Mouse (Mus musculus) ES-Bruce4 (cell line): ENCODE measurements around the gene Poc1b. TPM values are rescaled to one million over a fixed set of nuclear protein-coding genes. Genes with fewer than 3 reads are reported as not detected.

Source experiments
- H3K27ac ChIP-seq: 2 replicates; pipeline ENCODE4 v1.5.1; 2012; ENCODE audit warnings: low read length, inconsistent platforms; ENCODE audit not compliant: insufficient read depth
- H3K27me3 ChIP-seq: 2 replicates; pipeline ENCODE4 v1.6.1; 2012; ENCODE audit warnings: mild to moderate bottlenecking, low read length, inconsistent platforms; ENCODE audit not compliant: control insufficient read depth, poor library complexity, insufficient read depth, severe bottlenecking
- H3K36me3 ChIP-seq: 2 replicates; pipeline ENCODE4 v1.6.1; 2012; ENCODE audit warnings: inconsistent platforms, mild to moderate bottlenecking, low read length, moderate library complexity; ENCODE audit not compliant: control insufficient read depth, poor library complexity, insufficient read depth, severe bottlenecking
- H3K4me1 ChIP-seq: one replicate; pipeline ENCODE4 v1.8.1; 2011; ENCODE audit warnings: low read length; ENCODE audit not compliant: control insufficient read depth, insufficient read depth
- H3K4me3 ChIP-seq: 2 replicates; pipeline ENCODE4 v1.5.1; 2011; ENCODE audit warnings: low read depth, mild to moderate bottlenecking, low read length
- H3K9ac ChIP-seq: 2 replicates; pipeline ENCODE4 v1.6.1; 2012; ENCODE audit warnings: low read depth, mild to moderate bottlenecking, inconsistent platforms; ENCODE audit not compliant: poor library complexity, severe bottlenecking
- H3K9me3 ChIP-seq: replicated peaks from 2 replicates; pipeline ENCODE4 v1.6.1; 2012; ENCODE audit warnings: mild to moderate bottlenecking, low read length, inconsistent platforms; ENCODE audit not compliant: control insufficient read depth, poor library complexity, insufficient read depth, severe bottlenecking
- CTCF ChIP-seq: IDR thresholded peaks from one replicate; pipeline ENCODE4 v1.8.1; 2011; ENCODE audit warnings: low read depth, low read length
- EP300 ChIP-seq: IDR thresholded peaks from 2 replicates; pipeline ENCODE4 v1.6.1; 2011; ENCODE audit warnings: low read depth, low read length; ENCODE audit not compliant: insufficient read depth
- POLR2A ChIP-seq: IDR thresholded peaks from one replicate; pipeline ENCODE4 v1.8.1; 2011; ENCODE audit warnings: low read length; ENCODE audit not compliant: insufficient read depth
- polyA plus RNA-seq: library from polyadenylated mRNA; stranded (reverse); fragments of >200 nt; gene quantifications from 2 replicates; pipeline ENCODE4 v1.2.4, GENCODE M21; 2011; ENCODE audit warnings: low read depth; ENCODE audit not compliant: missing spikeins, insufficient read depth, insufficient read length

Poc1b gene
- polyA plus RNA-seq, result 17.8 and 19.3 TPM in 2 replicates

DNA sequence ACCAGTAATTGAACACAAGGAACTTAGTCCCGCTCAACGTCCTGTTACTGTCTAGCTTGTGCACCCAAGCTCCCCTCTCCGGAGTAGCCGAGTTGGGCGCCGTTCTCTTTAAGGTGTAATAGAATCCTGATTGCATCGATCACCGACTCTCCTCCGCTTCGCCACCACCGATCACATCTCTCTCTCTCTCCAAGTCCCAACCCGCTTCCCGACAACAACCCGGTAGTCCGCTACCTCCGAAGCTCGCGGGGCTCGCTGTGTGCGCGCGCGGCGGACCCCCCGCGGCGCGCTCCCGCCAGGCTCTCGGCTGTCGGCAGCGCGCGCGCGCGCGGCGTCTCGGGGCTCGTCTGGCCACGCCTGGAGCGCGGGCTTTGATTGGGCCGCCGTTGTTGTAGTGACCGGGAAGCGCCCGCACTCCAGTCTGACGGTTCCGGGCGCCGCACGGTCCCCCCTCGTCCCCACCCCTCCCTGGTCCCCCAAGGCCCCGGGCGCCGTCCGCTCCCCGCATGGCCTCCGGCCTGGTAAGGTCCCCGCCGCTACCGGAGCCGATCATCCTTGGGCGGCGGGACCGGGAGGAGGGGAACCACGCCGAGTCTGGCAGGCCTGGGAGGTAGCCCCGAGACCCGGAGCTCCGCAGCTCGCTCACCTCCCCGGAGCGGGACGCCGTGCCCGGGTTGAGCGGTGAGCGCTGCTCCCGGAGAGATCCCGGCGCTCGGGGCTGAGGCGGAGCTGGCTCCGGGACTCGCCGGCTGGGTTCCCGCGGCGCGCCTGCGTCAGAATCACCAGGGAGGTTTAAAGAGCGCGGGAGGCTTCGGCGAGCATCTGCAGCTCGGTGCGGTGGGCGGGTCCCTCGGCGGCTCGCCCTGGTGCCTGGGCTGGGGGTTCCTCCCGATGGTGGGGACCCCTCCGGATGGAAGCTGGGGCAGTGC, at the start of gene Poc1b:
Gene Poc1b (plus strand): TSS at position 334 of the 929 bp plus-strand sequence.
- TF ChIP-seq EP300 (no peak), CTCF (no peak), POLR2A (no peak)
- Histone ChIP-seq H3K4me3 (peak within 1 kb of the TSS; percentile 99), H3K9me3 (peaks cover 19% of the 10 kb centered on the region), H3K27ac (no peak within 1 kb of the TSS), H3K9ac (peak within 1 kb of the TSS; percentile 81), H3K4me1 (no peaks in the 10 kb centered on the region), H3K27me3 (no peaks in the 10 kb centered on the region), H3K36me3 (no peaks in the 10 kb centered on the region)

GRCm38 (mm10) chr10:99060588-99060987, 46.2 kb upstream of the Poc1b start:
- Histone ChIP-seq H3K36me3 (no peaks in the 10 kb centered on the region), H3K9ac (no peak overlapping the region), H3K4me3 (no peak overlapping the region), H3K27ac (no peak overlapping the region), H3K9me3 (no peaks in the 10 kb centered on the region; the same call in 1 of the 2 replicates), H3K4me1 (no peaks in the 10 kb centered on the region), H3K27me3 (no peaks in the 10 kb centered on the region)
- no peak for TF ChIP-seq CTCF
- TF ChIP-seq POLR2A, result no peak

- Histone ChIP-seq H3K9me3 (no peaks in the 10 kb centered on the region; the same call in 1 of the 2 replicates), H3K4me3 (no peak overlapping the region), H3K4me1 (no peaks in the 10 kb centered on the region), H3K36me3 (no peaks in the 10 kb centered on the region), H3K27ac (no peak overlapping the region), H3K9ac (no peak overlapping the region), H3K27me3 (no peaks in the 10 kb centered on the region)
- TF ChIP-seq CTCF, result no peak
- TF ChIP-seq POLR2A, result no peak
- TF ChIP-seq EP300, result no peak
These were observed 45.4 kb upstream of the Poc1b start for GRCm38 (mm10) chr10:99061418-99061817.

GRCm38 (mm10) chr10:99062546-99062945, 44.3 kb upstream of the Poc1b start:
- no peak for TF ChIP-seq CTCF
- TF ChIP-seq EP300, result no peak
- TF ChIP-seq POLR2A, result no peak
- no peaks in the 10 kb centered on the region; the same call in 1 of the 2 replicates for H3K9me3 ChIP-seq
- H3K27me3 ChIP-seq, result no peaks in the 10 kb centered on the region
- H3K4me3 ChIP-seq, result no peak overlapping the region
- no peak overlapping the region for H3K9ac ChIP-seq
- no peak overlapping the region for H3K27ac ChIP-seq
- no peaks in the 10 kb centered on the region for H3K4me1 ChIP-seq
- no peaks in the 10 kb centered on the region for H3K36me3 ChIP-seq

DNA sequence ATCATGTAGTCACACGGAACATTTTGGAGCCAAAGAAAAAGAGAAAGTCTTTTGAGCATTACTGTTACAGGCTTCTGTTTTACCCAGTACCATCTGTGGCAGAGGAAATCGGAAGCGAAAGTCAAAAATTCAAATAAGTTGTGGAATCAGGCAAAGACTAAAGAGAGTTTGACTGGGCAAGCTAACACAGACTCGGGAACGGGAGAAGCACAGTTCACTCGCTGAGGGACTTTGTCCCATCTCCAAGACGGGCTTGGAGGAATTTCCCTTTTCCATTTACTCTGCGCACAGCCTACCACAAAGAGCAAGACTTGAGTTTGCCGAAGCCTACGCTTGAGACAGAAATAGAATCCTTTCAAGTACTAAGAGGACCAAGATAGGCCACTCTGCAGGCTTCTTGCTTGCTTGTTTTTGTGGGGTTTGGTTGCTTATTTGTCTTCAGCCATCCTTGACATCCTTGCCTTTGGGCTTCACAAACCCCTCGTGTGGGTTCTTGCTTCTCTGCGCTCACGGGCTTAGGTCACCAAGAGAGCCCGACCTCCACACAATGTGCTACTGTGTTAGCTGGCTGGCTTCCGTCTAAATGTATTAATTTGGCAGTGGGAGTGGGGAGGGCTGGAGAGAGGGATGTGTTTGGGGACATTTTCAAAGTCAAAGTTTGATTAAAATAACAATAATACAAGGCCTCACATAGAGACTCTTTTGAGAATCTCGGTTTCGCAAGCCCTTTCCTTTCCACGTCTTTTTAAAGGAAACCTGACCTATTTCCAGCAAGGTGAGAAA, 30.5 kb upstream of the Poc1b start:
- Histone ChIP-seq H3K9me3 (0 out of 2 replicates have a peak, but pooled peaks cover 5% of the 10 kb centered on the region), H3K27me3 (no peaks in the 10 kb centered on the region), H3K4me1 (no peaks in the 10 kb centered on the region), H3K27ac (no peak overlapping the region), H3K4me3 (no peak overlapping the region), H3K9ac (no peak overlapping the region), H3K36me3 (no peaks in the 10 kb centered on the region)
- TF ChIP-seq EP300 (no peak), POLR2A (no peak), CTCF (no peak)

DNA sequence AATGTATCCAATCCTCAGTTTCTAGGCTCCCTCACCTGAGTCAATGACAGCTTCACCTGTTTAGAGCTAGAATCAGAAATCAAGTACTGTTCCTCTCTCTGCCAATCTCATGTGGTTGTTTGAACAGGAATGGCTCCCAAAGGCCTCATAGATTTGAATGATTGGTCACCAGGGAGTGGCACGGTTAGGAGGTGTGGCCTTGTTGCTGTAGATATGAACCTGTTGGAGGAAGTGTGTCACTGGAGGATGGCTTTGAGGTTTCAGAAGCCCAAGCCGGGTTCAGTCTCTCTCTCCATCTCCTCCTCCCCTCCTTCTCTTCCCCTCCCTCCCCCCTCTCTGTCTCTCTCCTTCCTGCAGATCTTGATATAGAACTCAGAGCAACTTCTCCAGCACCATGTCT, 28.2 kb upstream of the Poc1b start:
- H3K27me3 ChIP-seq, result no peaks in the 10 kb centered on the region
- TF ChIP-seq CTCF, result no peak
- TF ChIP-seq EP300, result no peak
- TF ChIP-seq POLR2A, result no peak

More for the DNA sequence above, 28.2 kb upstream of the Poc1b start:
- Histone ChIP-seq H3K9ac (no peak overlapping the region), H3K9me3 (peaks cover 9% of the 10 kb centered on the region; the same call in 1 of the 2 replicates), H3K4me1 (no peaks in the 10 kb centered on the region), H3K27ac (no peak overlapping the region), H3K36me3 (no peaks in the 10 kb centered on the region), H3K4me3 (no peak overlapping the region)
